Mouse (Mus musculus): ENCODE measurements around the gene Myb. TPM values are rescaled to one million over a fixed set of nuclear protein-coding genes. Genes with fewer than 3 reads are reported as not detected.

Gene Myb
- polyA plus RNA-seq, 1 experiment, result 0.44 TPM

GRCm38 (mm10) chr10:21090922-21091700 lies 69.7 kb downstream of the Myb start:
- no peak overlapping the region for H3K27ac ChIP-seq (ENCODE audit: insufficient read depth, low read length)
- H3K4me3 ChIP-seq (ENCODE audit: insufficient read depth, low read length), result no peak overlapping the region
- TF ChIP-seq CTCF (IDR thresholded peaks at IDR 0.05; ENCODE audit: borderline replicate concordance, insufficient read depth, low read length) (no peak), POLR2A (IDR thresholded peaks at IDR 0.05; ENCODE audit: low read depth, low read length) (no peak)
- H3K4me1 ChIP-seq (ENCODE audit: control insufficient read depth, insufficient read depth, low read length), result no peaks in the 10 kb centered on the region

GRCm38 (mm10) chr10:21089541-21089940 lies 71.2 kb downstream of the Myb start:
- TF ChIP-seq POLR2A (IDR thresholded peaks at IDR 0.05; ENCODE audit: low read depth, low read length), result no peak
- TF ChIP-seq CTCF (IDR thresholded peaks at IDR 0.05; ENCODE audit: borderline replicate concordance, insufficient read depth, low read length), result no peak
- Histone ChIP-seq H3K4me1 (ENCODE audit: control insufficient read depth, insufficient read depth, low read length) (no peaks in the 10 kb centered on the region), H3K27ac (ENCODE audit: insufficient read depth, low read length) (no peak overlapping the region), H3K4me3 (ENCODE audit: insufficient read depth, low read length) (no peak overlapping the region)

GRCm38 (mm10) chr10:21087614-21088232 lies 73.1 kb downstream of the Myb start:
- TF ChIP-seq POLR2A (IDR thresholded peaks at IDR 0.05; ENCODE audit: low read depth, low read length) (no peak), CTCF (IDR thresholded peaks at IDR 0.05; ENCODE audit: borderline replicate concordance, insufficient read depth, low read length) (no peak)
- no peaks in the 10 kb centered on the region; the same call in 1 of the 2 replicates for H3K4me1 ChIP-seq (ENCODE audit: control insufficient read depth, insufficient read depth, low read length)
- no peak overlapping the region for H3K4me3 ChIP-seq (ENCODE audit: insufficient read depth, low read length)
- H3K27ac ChIP-seq (ENCODE audit: insufficient read depth, low read length), result no peak overlapping the region

GRCm38 (mm10) chr10:21085044-21085443 lies 75.7 kb downstream of the Myb start:
- no peak for TF ChIP-seq POLR2A (IDR thresholded peaks at IDR 0.05; ENCODE audit: low read depth, low read length)
- no peak for TF ChIP-seq CTCF (IDR thresholded peaks at IDR 0.05; ENCODE audit: borderline replicate concordance, insufficient read depth, low read length)

GRCm38 (mm10) chr10:21083391-21083918 lies 77.3 kb downstream of the Myb start:
- no peak for TF ChIP-seq POLR2A (IDR thresholded peaks at IDR 0.05; ENCODE audit: low read depth, low read length)
- no peak for TF ChIP-seq CTCF (IDR thresholded peaks at IDR 0.05; ENCODE audit: borderline replicate concordance, insufficient read depth, low read length)
- no peak overlapping the region for H3K4me3 ChIP-seq (ENCODE audit: insufficient read depth, low read length)
- H3K4me1 ChIP-seq (ENCODE audit: control insufficient read depth, insufficient read depth, low read length), result no peaks in the 10 kb centered on the region; the same call in 1 of the 2 replicates
- no peak overlapping the region; the same call in 1 of the 2 replicates for H3K27ac ChIP-seq (ENCODE audit: insufficient read depth, low read length)

More at GRCm38 (mm10) chr10:21085044-21085443, 75.7 kb downstream of the Myb start:
- Histone ChIP-seq H3K4me1 (ENCODE audit: control insufficient read depth, insufficient read depth, low read length) (no peaks in the 10 kb centered on the region; the same call in 1 of the 2 replicates), H3K4me3 (ENCODE audit: insufficient read depth, low read length) (no peak overlapping the region), H3K27ac (ENCODE audit: insufficient read depth, low read length) (no peak overlapping the region)

- Histone ChIP-seq H3K4me3 (ENCODE audit: insufficient read depth, low read length) (no peak overlapping the region), H3K4me1 (ENCODE audit: control insufficient read depth, insufficient read depth, low read length) (no peaks in the 10 kb centered on the region; the same call in 1 of the 2 replicates), H3K27ac (ENCODE audit: insufficient read depth, low read length) (no peak overlapping the region)
- no peak for TF ChIP-seq CTCF (IDR thresholded peaks at IDR 0.05; ENCODE audit: borderline replicate concordance, insufficient read depth, low read length)
- no peak for TF ChIP-seq POLR2A (IDR thresholded peaks at IDR 0.05; ENCODE audit: low read depth, low read length)
These were observed 78.3 kb downstream of the Myb start for GRCm38 (mm10) chr10:21082447-21082846.

- no peak for TF ChIP-seq CTCF (IDR thresholded peaks at IDR 0.05; ENCODE audit: borderline replicate concordance, insufficient read depth, low read length)
- no peak for TF ChIP-seq POLR2A (IDR thresholded peaks at IDR 0.05; ENCODE audit: low read depth, low read length)
- no peak overlapping the region for H3K27ac ChIP-seq (ENCODE audit: insufficient read depth, low read length)
- H3K4me1 ChIP-seq (ENCODE audit: control insufficient read depth, insufficient read depth, low read length), result no peaks in the 10 kb centered on the region
- no peak overlapping the region for H3K4me3 ChIP-seq (ENCODE audit: insufficient read depth, low read length)
These were observed 83.5 kb downstream of the Myb start for GRCm38 (mm10) chr10:21077151-21077719.

- H3K4me1 ChIP-seq (ENCODE audit: control insufficient read depth, insufficient read depth, low read length), result no peaks in the 10 kb centered on the region
- no peak overlapping the region for H3K27ac ChIP-seq (ENCODE audit: insufficient read depth, low read length)
- no peak for TF ChIP-seq CTCF (IDR thresholded peaks at IDR 0.05; ENCODE audit: borderline replicate concordance, insufficient read depth, low read length)
- no peak for TF ChIP-seq POLR2A (IDR thresholded peaks at IDR 0.05; ENCODE audit: low read depth, low read length)
- no peak overlapping the region for H3K4me3 ChIP-seq (ENCODE audit: insufficient read depth, low read length)
These were observed 84.1 kb downstream of the Myb start for GRCm38 (mm10) chr10:21076731-21077130.

GRCm38 (mm10) chr10:21076137-21076536 lies 84.6 kb downstream of the Myb start:
- Histone ChIP-seq H3K27ac (ENCODE audit: insufficient read depth, low read length) (no peak overlapping the region), H3K4me1 (ENCODE audit: control insufficient read depth, insufficient read depth, low read length) (no peaks in the 10 kb centered on the region), H3K4me3 (ENCODE audit: insufficient read depth, low read length) (no peak overlapping the region)
- no peak for TF ChIP-seq CTCF (IDR thresholded peaks at IDR 0.05; ENCODE audit: borderline replicate concordance, insufficient read depth, low read length)
- no peak for TF ChIP-seq POLR2A (IDR thresholded peaks at IDR 0.05; ENCODE audit: low read depth, low read length)

Other genes starting within 250 kb of the Myb start
- 16.7 and 18.6 TPM in 2 replicates for gene Ahi1, start 208.4 kb downstream of the Myb start, polyA plus RNA-seq (2011; ENCODE audit: insufficient read length, low read depth, missing spikeins)
- gene Hbs1l, start 135.0 kb upstream of the Myb start, polyA plus RNA-seq (2011; ENCODE audit: insufficient read length, low read depth, missing spikeins), result 70.0 and 73.6 TPM in 2 replicates
- not detected in 2 replicates for gene Aldh8a1, start 216.3 kb upstream of the Myb start, polyA plus RNA-seq (2011; ENCODE audit: insufficient read length, low read depth, missing spikeins)